Mouse (Mus musculus): Measurements from ENCODE around the gene Sctr.

Gene Sctr

GRCm38 (mm10) chr1:120006844-120007790, at the start of gene Sctr:
TSS of gene Sctr (plus strand) at chr1:120006894.
- DNase-seq (ENCODE audit: low read depth) = no peak

DNA sequence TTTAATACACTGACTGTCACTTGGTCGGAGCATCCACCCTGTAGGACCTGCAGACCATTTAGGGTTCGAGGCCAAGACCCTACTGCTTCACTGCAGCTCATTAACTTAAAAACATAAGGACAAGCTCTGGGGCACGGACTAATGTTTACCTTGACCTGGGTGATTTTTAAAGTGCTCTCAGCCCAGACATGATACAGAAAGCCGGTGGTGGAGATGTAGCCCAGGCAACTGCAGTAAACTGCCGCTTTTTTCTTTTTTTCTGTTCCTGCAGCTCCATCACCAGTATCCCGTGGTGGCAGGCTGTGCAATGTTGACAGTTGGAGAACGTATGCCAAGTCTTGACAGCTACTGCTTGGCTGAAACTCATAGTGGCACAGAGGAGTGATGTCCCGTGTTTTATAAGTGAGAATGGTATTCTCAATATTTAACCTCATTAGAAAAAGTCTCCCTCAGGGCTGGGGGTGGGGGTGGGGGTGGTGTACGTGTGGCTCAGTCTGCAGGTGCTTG, 48.9 kb upstream of the Sctr start:
- DNase-seq (ENCODE audit: low read depth) = no peak

GRCm38 (mm10) chr1:119959464-119959863, 47.2 kb upstream of the Sctr start:
- no peak for DNase-seq (ENCODE audit: low read depth)

DNA sequence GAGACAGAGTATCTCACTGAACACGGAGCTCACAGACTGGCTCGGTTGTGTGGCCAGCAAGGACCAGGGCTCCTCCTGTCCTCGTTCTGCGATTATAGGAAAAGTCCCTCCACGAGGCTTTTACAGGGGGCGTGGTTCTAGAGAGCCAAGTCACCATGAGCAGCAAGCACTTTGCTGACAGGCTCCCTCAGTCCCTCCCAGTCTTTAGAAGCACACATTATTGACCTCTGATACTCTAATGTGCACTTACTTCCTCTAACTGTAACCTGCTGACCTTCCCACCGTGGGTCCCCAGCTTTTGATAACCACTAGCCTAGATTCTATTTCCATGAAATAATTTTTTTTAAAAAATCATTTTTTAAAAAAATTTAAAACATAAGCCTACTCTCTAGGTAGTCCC, 46.8 kb upstream of the Sctr start:
- no peak for DNase-seq (ENCODE audit: low read depth)

- DNase-seq (ENCODE audit: low read depth) = no peak
These were observed 40.7 kb upstream of the Sctr start for GRCm38 (mm10) chr1:119965804-119966514.

DNA sequence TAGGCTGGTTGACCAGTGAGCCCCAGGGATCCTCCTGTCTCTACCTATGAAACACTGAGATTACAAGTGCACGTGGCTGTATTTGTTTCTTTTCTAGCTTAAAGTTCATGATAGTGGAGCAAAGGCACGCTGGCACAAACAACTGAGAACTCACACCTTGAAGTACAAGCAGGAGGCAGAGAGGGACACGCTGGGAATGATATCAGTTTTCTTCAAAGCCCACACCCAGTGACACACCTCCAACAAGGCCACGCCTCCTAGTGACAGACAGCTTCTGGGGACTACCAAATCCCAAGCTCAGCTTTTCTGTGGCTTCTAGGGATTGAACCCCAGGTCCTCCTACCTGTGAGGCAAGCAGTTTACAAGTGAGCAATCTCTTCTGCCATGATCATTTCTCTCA, 33.6 kb upstream of the Sctr start:
- DNase-seq (ENCODE audit: low read depth) = no peak

DNA sequence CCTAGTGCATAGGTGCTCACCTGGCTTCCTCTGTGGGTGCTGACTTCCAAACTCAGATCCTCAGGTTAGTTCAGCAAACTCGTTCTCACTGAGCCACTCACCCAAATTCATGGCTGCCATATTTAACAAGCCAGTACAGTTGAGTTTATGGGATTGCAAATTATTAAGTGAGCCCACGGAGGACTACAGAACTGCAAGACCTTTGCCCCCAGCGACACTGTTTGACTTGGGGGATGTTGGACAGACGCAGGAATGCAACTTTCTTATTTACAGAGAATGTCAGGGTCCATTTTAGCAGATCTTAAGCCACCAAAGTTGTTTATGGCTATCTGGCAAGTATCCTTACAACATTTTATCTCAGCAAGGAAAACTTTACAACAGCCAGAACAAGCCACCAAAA, 31.6 kb upstream of the Sctr start:
- DNase-seq (ENCODE audit: low read depth) = no peak

GRCm38 (mm10) chr1:119986555-119986954, 20.1 kb upstream of the Sctr start:
- no peak for DNase-seq (ENCODE audit: low read depth)

DNA sequence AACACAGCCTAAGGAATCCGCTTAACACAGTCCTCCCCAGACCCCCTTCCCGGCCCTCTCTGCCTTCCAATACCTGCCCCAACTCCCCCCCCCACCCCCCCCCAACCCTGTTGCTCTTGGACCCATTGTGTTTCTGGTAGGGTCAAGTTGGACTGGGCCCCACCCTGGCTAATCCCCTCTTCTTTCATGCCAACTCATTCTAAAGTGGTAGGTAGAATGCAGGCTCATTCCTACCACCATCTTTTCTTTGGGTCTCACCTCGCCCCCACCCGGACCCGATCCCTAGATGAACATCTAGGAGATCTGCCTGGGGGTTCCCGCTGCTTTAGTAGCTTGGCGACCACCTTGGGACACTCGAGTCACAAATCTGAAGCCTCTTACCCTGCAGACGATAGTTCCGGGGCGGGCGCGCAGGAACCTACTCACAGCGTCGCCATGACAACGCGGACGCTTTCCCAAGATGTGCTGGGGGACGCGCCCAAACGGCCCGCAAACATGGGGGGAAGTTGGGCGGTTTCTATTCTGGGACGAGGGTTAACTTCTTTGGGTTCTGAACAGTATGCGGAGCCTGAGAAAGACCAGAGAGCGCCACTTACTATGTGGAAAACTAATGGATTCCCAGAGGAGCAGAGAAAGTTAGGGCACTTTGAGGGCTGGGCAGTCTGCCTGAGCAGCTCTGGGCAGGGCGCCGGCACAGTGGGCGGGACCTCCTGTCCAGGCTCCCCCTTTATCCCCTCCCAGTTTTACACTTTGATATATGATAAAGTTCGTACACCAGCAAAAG, 9.7 kb upstream of the Sctr start, which contains the start of gene Cfap221:
Gene Cfap221 (minus strand): TSS at position 437 of the 784 bp plus-strand sequence.
- peak; percentile 44 for DNase-seq (ENCODE audit: low read depth)

DNA sequence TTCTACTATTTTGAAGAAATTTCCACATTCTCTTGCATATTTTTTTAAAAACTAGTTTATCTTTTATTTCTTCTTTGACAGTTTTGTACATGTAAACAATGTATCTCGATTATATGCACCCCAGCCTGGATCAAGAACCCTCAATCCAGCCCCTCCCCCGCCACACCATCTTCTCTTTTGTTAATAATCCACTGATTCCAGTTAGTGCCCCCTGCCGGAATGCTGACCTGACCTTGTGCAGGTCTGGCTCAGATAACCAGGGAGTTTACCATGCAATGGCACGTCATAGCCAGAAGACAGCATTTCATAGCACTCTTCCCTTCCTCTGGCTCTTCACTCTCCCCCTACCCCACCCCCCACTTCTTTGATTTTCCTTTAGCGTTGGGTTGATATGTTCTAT, 9.1 kb upstream of the Sctr start:
- DNase-seq (ENCODE audit: low read depth) = no peak

GRCm38 (mm10) chr1:120007851-120008588, 1.3 kb downstream of the Sctr start:
- no peak for DNase-seq (ENCODE audit: low read depth)

DNA sequence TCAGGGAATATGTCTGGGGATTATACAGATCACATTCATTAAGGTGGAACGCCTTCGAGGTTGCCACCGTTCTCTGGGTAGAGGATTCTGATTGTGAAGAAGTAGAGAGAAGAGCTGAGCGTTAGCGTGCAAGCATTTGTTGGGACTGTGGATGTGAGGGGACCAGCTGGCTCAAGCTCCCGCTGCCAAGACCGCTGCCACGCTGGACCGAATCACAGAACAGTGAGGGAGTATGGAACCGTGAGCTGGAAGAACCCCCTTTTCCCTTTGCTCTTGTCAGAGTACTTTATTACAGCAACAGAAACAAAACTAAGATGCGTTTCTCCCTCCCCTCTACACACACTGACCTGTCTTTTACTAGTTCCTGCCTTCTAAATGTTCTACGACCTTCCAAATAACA, 5.9 kb downstream of the Sctr start:
- DNase-seq (ENCODE audit: low read depth) = no peak

DNA sequence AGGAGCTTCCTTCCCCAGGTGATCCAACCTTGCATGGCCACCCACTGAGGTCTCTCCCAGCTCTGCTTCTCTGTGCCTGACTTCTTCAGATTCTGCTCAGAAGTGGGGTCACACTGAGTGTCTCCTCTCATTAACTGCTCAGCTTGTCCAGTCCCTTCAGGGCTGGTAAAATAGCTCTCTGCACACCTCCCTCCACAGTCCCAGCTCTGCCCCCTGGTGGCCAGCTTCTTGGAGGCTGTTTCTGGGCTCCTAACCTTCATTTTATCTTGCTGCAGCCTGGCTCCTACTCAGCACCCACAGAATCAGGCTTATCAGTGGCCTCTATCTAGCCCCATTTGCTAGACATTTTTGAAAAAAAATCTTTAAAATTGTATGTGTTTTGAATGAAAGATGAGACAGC, 6.4 kb downstream of the Sctr start:
- DNase-seq (ENCODE audit: low read depth) = peak; percentile 38

GRCm38 (mm10) chr1:120016240-120016639, 9.5 kb downstream of the Sctr start:
- DNase-seq (ENCODE audit: low read depth) = no peak

GRCm38 (mm10) chr1:120018900-120019299, 12.2 kb downstream of the Sctr start:
- DNase-seq (ENCODE audit: low read depth) = no peak

- DNase-seq (ENCODE audit: low read depth) = no peak
These were observed 12.7 kb downstream of the Sctr start for GRCm38 (mm10) chr1:120019428-120019827.

- no peak for DNase-seq (ENCODE audit: low read depth)
These were observed 13.7 kb downstream of the Sctr start for GRCm38 (mm10) chr1:120020322-120020897.

- DNase-seq (ENCODE audit: low read depth) = no peak
These were observed 15.3 kb downstream of the Sctr start for GRCm38 (mm10) chr1:120021951-120022350.

DNA sequence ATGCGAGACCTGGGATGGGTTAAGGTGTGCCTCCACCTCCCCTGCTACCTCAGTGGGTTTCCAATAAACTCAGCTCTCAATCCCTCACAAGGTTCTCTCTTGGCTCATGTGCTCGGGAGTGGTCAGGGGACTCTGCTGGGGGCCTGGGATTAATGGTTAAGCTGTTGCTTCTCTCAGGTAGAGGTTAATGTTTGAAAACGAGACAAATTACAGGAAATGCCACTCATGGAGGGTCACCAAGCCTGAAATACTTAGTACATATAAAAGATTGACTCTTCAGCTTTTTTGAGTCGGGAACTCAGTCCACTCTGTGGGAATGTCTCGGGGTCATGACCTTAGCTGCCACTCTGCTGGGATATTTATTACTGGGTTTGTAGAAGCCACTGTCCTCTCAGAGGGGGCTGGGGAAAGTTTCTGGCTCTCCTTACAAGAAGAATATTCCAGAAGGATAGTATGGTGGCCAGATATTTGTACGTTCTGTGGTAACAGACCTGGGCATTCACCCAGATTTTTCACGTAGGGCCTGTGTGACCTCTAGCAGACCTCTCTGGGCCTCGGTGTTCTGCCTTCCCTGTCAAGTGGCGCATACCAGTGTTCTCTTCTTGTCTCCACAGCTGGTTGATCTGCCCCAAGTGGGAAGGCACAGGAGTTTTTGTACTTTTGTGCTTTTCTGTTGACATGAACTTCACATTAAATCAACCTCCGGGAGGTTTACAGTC, 17.8 kb downstream of the Sctr start:
- no peak for DNase-seq (ENCODE audit: low read depth)

- DNase-seq (ENCODE audit: low read depth) = no peak
These were observed 18.4 kb downstream of the Sctr start for GRCm38 (mm10) chr1:120025050-120025439.

Data from c-Kit-positive CD71-positive TER-119-negative erythroid progenitor cells, embryonic 14.5 days (primary cell).